Mouse (Mus musculus) intestine, embryonic 16.5 days (tissue): ENCODE measurements at regions not wholly inside any gene's neighbourhood (a gene's known extent, or its start where the extent isn't known, plus 50 kb on each side); places are given as distances from the start of the nearest gene placed in this dataset.

Experiments
- ATAC-seq: fragments of 200-750 bp; cut with Nextera tagmentation; 2 replicates; pipeline ENCODE4 v1.8.0; 2017; ENCODE audit warnings: moderate TSS enrichment, moderate library complexity
- H3K27ac ChIP-seq: fragments of 300-500 bp; sonication (generic); 2 replicates; pipeline ENCODE4 v1.5.1; 2014; ENCODE audit warnings: mild to moderate bottlenecking, low read length
- H3K27me3 ChIP-seq: fragments of 300-500 bp; sonication (generic); replicated peaks from 2 replicates; pipeline ENCODE4 v1.6.1; 2014; ENCODE audit warnings: low read length, control low read depth, mixed read lengths; ENCODE audit not compliant: control insufficient read depth, insufficient read depth
- H3K36me3 ChIP-seq: fragments of 300-500 bp; sonication (generic); 2 replicates; pipeline ENCODE4 v1.6.1; 2014; ENCODE audit warnings: low read length, control low read depth; ENCODE audit not compliant: control insufficient read depth, insufficient read depth
- H3K4me1 ChIP-seq: fragments of 300-500 bp; sonication (generic); 2 replicates; pipeline ENCODE4 v1.6.1; 2014; ENCODE audit warnings: low read length, control low read depth, mixed read lengths; ENCODE audit not compliant: control insufficient read depth, insufficient read depth
- H3K4me2 ChIP-seq: fragments of 300-500 bp; sonication (generic); 2 replicates; pipeline ENCODE4 v1.6.1; 2014; ENCODE audit warnings: low read depth, low read length, control low read depth
- H3K4me3 ChIP-seq: fragments of 300-500 bp; sonication (generic); 2 replicates; pipeline ENCODE4 v1.5.1; 2014; ENCODE audit warnings: mild to moderate bottlenecking, low read length
- H3K9ac ChIP-seq: fragments of 300-500 bp; sonication (generic); 2 replicates; pipeline ENCODE4 v1.6.1; 2014; ENCODE audit warnings: low read depth, low read length
- H3K9me3 ChIP-seq: fragments of 300-500 bp; sonication (generic); 2 replicates; pipeline ENCODE4 v1.6.1; 2016; ENCODE audit warnings: low read length, control low read depth; ENCODE audit not compliant: control insufficient read depth
- WGBS: fragments of 180-500 bp; shearing (Covaris S2); extraction: QIAGEN DNeasy Blood & Tissue Kit; methylation state at CpG from one replicate; pipeline ENCODE4 v1.1.7; 2014; 5-methylcytosine and 5-hydroxymethylcytosine counted together

GRCm38 (mm10) chr3:38707891-38708290 is 178.8 kb upstream of the Fat4 start:
- Histone ChIP-seq H3K9ac (no peak overlapping the region), H3K4me1 (no peaks in the 10 kb centered on the region), H3K27ac (no peak overlapping the region), H3K36me3 (no peaks in the 10 kb centered on the region), H3K4me2 (no peak overlapping the region), H3K9me3 (no peaks in the 10 kb centered on the region), H3K4me3 (no peak overlapping the region), H3K27me3 (no peaks in the 10 kb centered on the region)
- 76% methylated on average over 3 of the region's 3 CpGs for WGBS
- no peak for ATAC-seq

GRCm38 (mm10) chr3:38699206-38699605 is 187.5 kb upstream of the Fat4 start:
- H3K4me2 ChIP-seq: no peak overlapping the region
- 78% methylated on average over 5 of the region's 5 CpGs for WGBS
- H3K27me3 ChIP-seq: no peaks in the 10 kb centered on the region
- H3K36me3 ChIP-seq: no peaks in the 10 kb centered on the region
- H3K27ac ChIP-seq: no peak overlapping the region
- no peak for ATAC-seq
- no peaks in the 10 kb centered on the region for H3K9me3 ChIP-seq
- H3K4me3 ChIP-seq: no peak overlapping the region
- no peak overlapping the region for H3K9ac ChIP-seq
- no peaks in the 10 kb centered on the region for H3K4me1 ChIP-seq

- WGBS: 44% methylated on average over 8 of the region's 8 CpGs
- ATAC-seq: peak; percentile 52; the same call in 1 of the 2 replicates
- H3K27ac ChIP-seq: no peak overlapping the region
These were observed 188.9 kb upstream of the Fat4 start for GRCm38 (mm10) chr3:38697871-38698270.

GRCm38 (mm10) chr3:38697349-38697748 is 189.4 kb upstream of the Fat4 start:
- Histone ChIP-seq H3K4me3 (no peak overlapping the region), H3K9ac (no peak overlapping the region), H3K27me3 (no peaks in the 10 kb centered on the region), H3K9me3 (no peaks in the 10 kb centered on the region), H3K4me2 (no peak overlapping the region), H3K27ac (no peak overlapping the region), H3K4me1 (no peaks in the 10 kb centered on the region), H3K36me3 (no peaks in the 10 kb centered on the region)
- ATAC-seq: no peak
- WGBS: 61% methylated on average over 2 of the region's 2 CpGs

More at GRCm38 (mm10) chr3:38697871-38698270, 188.9 kb upstream of the Fat4 start:
- H3K9ac ChIP-seq: no peak overlapping the region
- H3K27me3 ChIP-seq: no peaks in the 10 kb centered on the region
- H3K4me2 ChIP-seq: no peak overlapping the region
- no peaks in the 10 kb centered on the region for H3K9me3 ChIP-seq
- H3K4me1 ChIP-seq: no peaks in the 10 kb centered on the region
- no peaks in the 10 kb centered on the region for H3K36me3 ChIP-seq
- no peak overlapping the region for H3K4me3 ChIP-seq

- no peaks in the 10 kb centered on the region for H3K9me3 ChIP-seq
- no peaks in the 10 kb centered on the region for H3K27me3 ChIP-seq
- no peak overlapping the region for H3K9ac ChIP-seq
- no peaks in the 10 kb centered on the region for H3K36me3 ChIP-seq
- H3K4me3 ChIP-seq: no peak overlapping the region
- H3K27ac ChIP-seq: no peak overlapping the region
- H3K4me1 ChIP-seq: no peaks in the 10 kb centered on the region
- no peak for ATAC-seq
- no peak overlapping the region for H3K4me2 ChIP-seq
- 78% methylated on average over 7 of the region's 7 CpGs for WGBS
These were observed 190.9 kb upstream of the Fat4 start for GRCm38 (mm10) chr3:38695836-38696235.

- no peak overlapping the region for H3K9ac ChIP-seq
- H3K4me1 ChIP-seq: no peaks in the 10 kb centered on the region
- H3K27me3 ChIP-seq: no peaks in the 10 kb centered on the region
- H3K27ac ChIP-seq: no peak overlapping the region
- H3K36me3 ChIP-seq: no peaks in the 10 kb centered on the region
- H3K4me3 ChIP-seq: no peak overlapping the region
- ATAC-seq: no peak
- no peaks in the 10 kb centered on the region for H3K9me3 ChIP-seq
- no peak overlapping the region for H3K4me2 ChIP-seq
These were observed 194.0 kb upstream of the Fat4 start for GRCm38 (mm10) chr3:38692768-38693167.

- Histone ChIP-seq H3K27ac (no peak overlapping the region), H3K9ac (no peak overlapping the region), H3K36me3 (no peaks in the 10 kb centered on the region), H3K4me1 (0 out of 2 replicates have a peak, but pooled peaks cover 2% of the 10 kb centered on the region), H3K4me3 (no peak overlapping the region), H3K4me2 (no peak overlapping the region), H3K27me3 (no peaks in the 10 kb centered on the region), H3K9me3 (no peaks in the 10 kb centered on the region)
- ATAC-seq: peak; percentile 95
- 35% methylated on average over 4 of the region's 4 CpGs for WGBS
These were observed 199.8 kb upstream of the Ankrd50 start for GRCm38 (mm10) chr3:38684247-38684991.

GRCm38 (mm10) chr3:38663670-38664494 is 179.2 kb upstream of the Ankrd50 start:
- no peak for ATAC-seq
- Histone ChIP-seq H3K27ac (no peak overlapping the region), H3K4me1 (no peaks in the 10 kb centered on the region), H3K4me3 (no peak overlapping the region), H3K27me3 (no peaks in the 10 kb centered on the region), H3K4me2 (no peak overlapping the region), H3K9ac (no peak overlapping the region), H3K36me3 (no peaks in the 10 kb centered on the region), H3K9me3 (peaks cover 3% of the 10 kb centered on the region; the same call in 1 of the 2 replicates)
- WGBS: 58% methylated on average over 17 of the region's 17 CpGs

- Histone ChIP-seq H3K27me3 (no peaks in the 10 kb centered on the region), H3K9ac (no peak overlapping the region), H3K9me3 (peaks cover 3% of the 10 kb centered on the region; the same call in 1 of the 2 replicates)
These were observed 178.4 kb upstream of the Ankrd50 start for GRCm38 (mm10) chr3:38663023-38663422.

More at GRCm38 (mm10) chr3:38663023-38663422, 178.4 kb upstream of the Ankrd50 start:
- 73% methylated on average over 5 of the region's 5 CpGs for WGBS
- ATAC-seq: no peak
- H3K4me3 ChIP-seq: no peak overlapping the region
- H3K4me2 ChIP-seq: no peak overlapping the region
- no peaks in the 10 kb centered on the region for H3K36me3 ChIP-seq
- no peak overlapping the region for H3K27ac ChIP-seq
- H3K4me1 ChIP-seq: no peaks in the 10 kb centered on the region
